Mouse (Mus musculus) left cerebral cortex, adult 18-20 months (tissue): ENCODE measurements around the gene Plppr2. TPM values are rescaled to one million over a fixed set of nuclear protein-coding genes. Genes with fewer than 3 reads are reported as not detected.

Experiments
- total RNA-seq, 2 experiments: library from RNA; stranded (reverse); gene quantifications; 2 replicates each; pipeline ENCODE4 v1.2.3; 2021

The Plppr2 gene
- total RNA-seq, 2 experiments from 2014 or later, result 171 to 178 TPM

Other genes starting within 250 kb of the Plppr2 start
- gene Ldlr, start 213.6 kb upstream of the Plppr2 start, total RNA-seq, result 10 to 100 TPM; 16.2 to 27.7 TPM
- gene Spc24, start 176.7 kb upstream of the Plppr2 start, total RNA-seq, result 1 to 10 TPM; 3.1 to 5.0 TPM
- gene Kank2, start 138.3 kb upstream of the Plppr2 start, total RNA-seq, result 1 to 10 TPM; 8.4 to 9.1 TPM
- not detected for gene Angptl8, start 101.5 kb upstream of the Plppr2 start, total RNA-seq
- 10 to 100 TPM; 12.7 to 18.2 TPM for gene Dock6, start 84.4 kb upstream of the Plppr2 start, total RNA-seq
- 10 to 100 TPM; 13.8 to 14.0 TPM for gene Rab3d, start 18.8 kb upstream of the Plppr2 start, total RNA-seq
- 10 to 100 TPM; 18.3 to 18.8 TPM for gene Ccdc159, start 9.6 kb upstream of the Plppr2 start, total RNA-seq
- 10 to 100 TPM; 33.5 to 39.8 TPM for gene Tmem205, start 9.5 kb upstream of the Plppr2 start, total RNA-seq
- gene Swsap1, start 18.7 kb downstream of the Plppr2 start, total RNA-seq, result 10 to 100 TPM; 13.1 to 14.1 TPM
- gene Epor, start 26.5 kb downstream of the Plppr2 start, total RNA-seq, result 10 to 100 TPM; 10.7 to 12.9 TPM
- 1 to 10 TPM; 3.7 to 4.0 TPM for gene Rgl3, start 52.4 kb downstream of the Plppr2 start, total RNA-seq
- 1 to 10 TPM; 8.1 TPM for gene Ccdc151, start 65.6 kb downstream of the Plppr2 start, total RNA-seq
- 10 to 100 TPM; 91.4 to 95.1 TPM for gene Prkcsh, start 65.8 kb downstream of the Plppr2 start, total RNA-seq
- 100 to 1,000 TPM; 144 TPM for gene Elavl3, start 115.0 kb downstream of the Plppr2 start, total RNA-seq
- 1 to 10 TPM; 1.4 to 3.8 TPM for gene Gm49318, start 134.2 kb downstream of the Plppr2 start, total RNA-seq
- gene Zfp653, start 134.3 kb downstream of the Plppr2 start, total RNA-seq, result 10 to 100 TPM; 19.8 to 21.1 TPM
- 10 to 100 TPM; 43.0 to 49.9 TPM for gene Ecsit, start 148.4 kb downstream of the Plppr2 start, total RNA-seq
- gene Cnn1, start 162.2 kb downstream of the Plppr2 start, total RNA-seq, result under 1 TPM; 0.56 to 0.87 TPM
- gene Elof1, start 180.1 kb downstream of the Plppr2 start, total RNA-seq, result 10 to 100 TPM; 64.7 to 65.0 TPM
- gene Acp5, start 198.7 kb downstream of the Plppr2 start, total RNA-seq, result under 1 TPM; 0.59 to 0.63 TPM
- 10 to 100 TPM; 39.8 to 40.6 TPM for gene Pigyl, start 219.8 kb downstream of the Plppr2 start, total RNA-seq